Comparison of ENCODE assay signal across 1 mouse cellular context in the genomic region with DNA sequence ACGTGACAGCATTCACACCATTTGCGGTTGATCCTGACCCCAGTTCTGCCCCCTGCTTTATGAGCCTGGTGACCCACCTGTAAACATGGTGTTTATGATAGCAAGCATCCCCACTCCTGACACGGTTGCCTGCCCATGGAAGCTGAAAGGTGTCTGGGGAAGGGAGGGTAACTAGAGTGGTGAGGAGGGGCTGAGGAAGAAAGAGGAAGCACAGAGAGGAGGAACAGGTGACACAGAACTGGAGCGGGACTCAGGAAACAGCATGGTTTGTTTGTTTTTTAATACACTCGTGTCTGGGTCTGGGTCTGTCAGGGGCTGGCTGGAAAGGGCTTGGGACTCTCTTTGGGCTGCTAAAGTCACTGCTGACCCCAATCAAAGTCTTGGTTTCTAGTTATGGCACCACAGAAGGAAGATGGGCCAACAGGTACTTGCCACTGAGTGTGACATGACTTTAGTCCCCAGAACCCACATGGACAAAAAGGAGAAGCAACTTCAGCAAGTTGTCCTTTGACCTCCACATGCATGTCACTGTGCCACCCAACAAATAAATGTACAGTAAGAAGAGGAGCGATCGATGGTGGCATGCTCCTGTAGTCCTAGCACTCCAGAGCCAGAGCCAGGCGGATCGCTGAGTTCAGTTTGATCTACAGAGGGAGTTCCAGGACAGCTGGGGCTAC.
A peak's percentile ranks its signal among the peaks of the same experiment; 100 is the strongest.
TF ChIP-seq lines count a peak whose summit lies in the region.

No protein-coding gene starts in this region.

TF ChIP-seq in MEL, 35 proteins besides CTCF, POLR2A, EP300 and RAD21:
- TF ChIP-seq HCFC1 (IDR thresholded peaks at IDR 0.05; ENCODE audit: low read depth, low read length) (no peak), ELF1 (IDR thresholded peaks at IDR 0.05; ENCODE audit: low read depth, low read length) (0 out of 2 replicates have a peak, but pooled peaks have one; percentile 11), MXI1 (IDR thresholded peaks at IDR 0.05; ENCODE audit: low read depth, low read length) (peak; percentile 64), POLR2AphosphoS2 (IDR thresholded peaks at IDR 0.05; ENCODE audit: low read length) (no peak), CHD2 (IDR thresholded peaks at IDR 0.05; ENCODE audit: low read length) (no peak), ZMIZ1 (IDR thresholded peaks at IDR 0.05; ENCODE audit: low read depth, low read length) (no peak), MAX (IDR thresholded peaks at IDR 0.05; ENCODE audit: low read length) (peak; percentile 55; the same call in 1 of the 2 replicates), NRF1 (IDR thresholded peaks at IDR 0.05; ENCODE audit: insufficient read depth, low read depth, low read length, poor library complexity, severe bottlenecking) (no peak), MAZ (IDR thresholded peaks at IDR 0.05; ENCODE audit: low read depth, low read length) (0 out of 2 replicates have a peak, but pooled peaks have one; percentile 34), POLR2AphosphoS5 (IDR thresholded peaks at IDR 0.05; ENCODE audit: borderline replicate concordance, low read depth, low read length) (no peak), USF1 (IDR thresholded peaks at IDR 0.05; ENCODE audit: low read depth, low read length) (peak; percentile 48), UBTF (IDR thresholded peaks at IDR 0.05; ENCODE audit: borderline replicate concordance, insufficient read depth, low read depth, low read length) (no peak), KAT2A (conservative IDR thresholded peaks at IDR 0.05; ENCODE audit: low read depth, low read length) (no peak), SIN3A (IDR thresholded peaks at IDR 0.05; ENCODE audit: low read length) (peak; percentile 68), TCF12 (IDR thresholded peaks at IDR 0.05; ENCODE audit: low read depth, low read length) (0 out of 2 replicates have a peak, but pooled peaks have one; percentile 23), MYC (IDR thresholded peaks at IDR 0.05; ENCODE audit: low read depth, low read length) (0 out of 2 replicates have a peak, but pooled peaks have one; percentile 24), ETS1 (IDR thresholded peaks at IDR 0.05; ENCODE audit: low read depth, low read length) (0 out of 2 replicates have a peak, but pooled peaks have one; percentile 18), MAFK (IDR thresholded peaks at IDR 0.05; ENCODE audit: borderline replicate concordance, low read depth, low read length) (no peak)
